ENCODE assay signal across 9 mouse cellular contexts in genomic region chr7:25009099-25009700, GRCm38 (mm10). TPM values are rescaled to one million over a fixed set of nuclear protein-coding genes. Genes with fewer than 3 reads are reported as not detected.
A peak's percentile ranks its signal among the peaks of the same experiment; 100 is the strongest.
DNase-seq lines count a peak whose midpoint lies in the region; ATAC-seq and TF ChIP-seq lines count a peak whose summit lies in the region.
"Had no signal": no experiment of that assay in that cellular context is flagged by ENCODE, and none has a peak within 500 bp of the region (broad histone marks: within the 10 kb centered on the region; RNA-seq: fewer than 3 reads in every experiment).

No protein-coding gene starts in this region.

- no peak overlapping the region for H3K27ac ChIP-seq in embryonic facial prominence, embryonic 10.5 days (replicated peaks)
- peak overlapping the region; percentile 99 for H3K27ac ChIP-seq in layer of hippocampus, adult 2 months
- H3K27ac ChIP-seq in midbrain, postnatal 0 days (ENCODE audit: low read depth, low read length), result peak overlapping the region; percentile 97

- H3K4me1 ChIP-seq in embryonic facial prominence, embryonic 10.5 days, result peaks cover 45% of the 10 kb centered on the region
- peaks cover 41% of the 10 kb centered on the region for H3K4me1 ChIP-seq in midbrain, postnatal 0 days (ENCODE audit: insufficient read depth, low read length)

- peak overlapping the region; percentile 63 for H3K9ac ChIP-seq in midbrain, postnatal 0 days (replicated peaks; ENCODE audit: low read length, poor library complexity, severe bottlenecking)

- 7% methylated on average over 20 of the region's 20 CpGs for WGBS in embryonic facial prominence, embryonic 10.5 days
- WGBS in midbrain, postnatal 0 days, result 5% methylated on average over 20 of the region's 20 CpGs

- peak overlapping the region; percentile 60; the same call in 1 of the 2 replicates for H3K4me3 ChIP-seq in embryonic facial prominence, embryonic 10.5 days
- peak overlapping the region; percentile 45 for H3K4me3 ChIP-seq in layer of hippocampus, adult 2 months
- H3K4me3 ChIP-seq in midbrain, postnatal 0 days (ENCODE audit: low read depth, low read length), result peak overlapping the region; percentile 23

- peak; percentile 90 for DNase-seq in ZHBTc4 (ENCODE audit: low read depth, low spot score)
- DNase-seq in embryonic facial prominence, embryonic 10.5 days (ENCODE audit: low spot score), result peak; percentile 27
- peak in 1 of 2 experiments; percentile 70 for DNase-seq in layer of hippocampus, adult 2 months (ENCODE audit: low spot score in 2 of 2)
- peak; percentile 82 for DNase-seq in midbrain, postnatal 0 days (ENCODE audit: low spot score)
- no peak for DNase-seq in spleen, adult 12 weeks (ENCODE audit: low spot score)
- no peak for DNase-seq in gastrocnemius, postnatal 36 days
- DNase-seq in gastrocnemius, postnatal 25 days, result no peak

- H3K27me3 ChIP-seq in embryonic facial prominence, embryonic 10.5 days (replicated peaks; ENCODE audit: low read depth, poor library complexity, severe bottlenecking), result peaks cover 92% of the 10 kb centered on the region
- H3K27me3 ChIP-seq in midbrain, postnatal 0 days (ENCODE audit: insufficient read depth, low read length), result no peaks in the 10 kb centered on the region

- H3K9me3 ChIP-seq in embryonic facial prominence, embryonic 10.5 days, result no peaks in the 10 kb centered on the region
- H3K9me3 ChIP-seq in midbrain, postnatal 0 days (ENCODE audit: low read length), result no peaks in the 10 kb centered on the region
- H3K9me3 ChIP-seq: megakaryocyte, embryonic 14.5 days had no signal

- no peak for ATAC-seq in midbrain, postnatal 0 days (ENCODE audit: low FRiP score)
- no peak for ATAC-seq in monocyte, adult 5-6 weeks (replicated peaks; ENCODE audit: insufficient number of reproducible peaks, low FRiP score, low TSS enrichment, poor library complexity, severe bottlenecking)

- peaks cover 21% of the 10 kb centered on the region for H3K36me3 ChIP-seq in embryonic facial prominence, embryonic 10.5 days (replicated peaks)
- H3K36me3 ChIP-seq in midbrain, postnatal 0 days (ENCODE audit: insufficient read depth, low read length), result peaks cover 12% of the 10 kb centered on the region; the same call in 1 of the 2 replicates

- intact Hi-C loops in gastrocnemius, postnatal 36 days (cut with DNase I), result no loop called here

- H3K4me2 ChIP-seq in midbrain, postnatal 0 days (ENCODE audit: low read depth, low read length, poor library complexity, severe bottlenecking), result peak overlapping the region; percentile 56

- TF ChIP-seq CTCF in layer of hippocampus, adult 2 months (conservative IDR thresholded peaks at IDR 0.05), result no peak
- no peak for TF ChIP-seq CTCF in midbrain, postnatal 0 days (IDR thresholded peaks at IDR 0.05)

RNA-seq across cellular contexts. Expression of gene Atp1a3, which starts 3.4 kb away (rescaled TPM):
- 4.4 and 5.4 TPM in 2 replicates for polyA plus RNA-seq in embryonic facial prominence, embryonic 10.5 days (2016; fragmentation: Nextera tagmentation; extraction: Ambion mirVana)
- total RNA-seq in layer of hippocampus, adult 2 months (2021), result 1,000 to 10,000 TPM; 2,443 to 2,563 TPM
- total RNA-seq in midbrain, postnatal 0 days (2014; rRNA removed), result 493 and 502 TPM in 2 replicates
- 727 and 786 TPM in 2 replicates for polyA plus RNA-seq in midbrain, postnatal 0 days (2015; fragmentation: Nextera tagmentation; extraction: Ambion mirVana)
- 54.0 to 91.3 TPM (median 63.7 TPM) in 3 replicates for total RNA-seq in monocyte, adult 5-6 weeks (2017)
- total RNA-seq in gastrocnemius, postnatal 36 days (2021), result under 1 TPM; 0.08 to 0.15 TPM
- total RNA-seq in gastrocnemius, postnatal 25 days (2021), result under 1 TPM in 1 of 2 experiments, not detected in 1; 0.46 TPM

RNA-seq across cellular contexts. Expression of gene Rabac1, which starts 36.6 kb away (rescaled TPM):
- 69.5 and 76.1 TPM in 2 replicates for polyA plus RNA-seq in embryonic facial prominence, embryonic 10.5 days (2016; fragmentation: Nextera tagmentation; extraction: Ambion mirVana)
- 100 to 1,000 TPM; 275 to 315 TPM for total RNA-seq in layer of hippocampus, adult 2 months (2021)
- 516 and 704 TPM in 2 replicates for total RNA-seq in midbrain, postnatal 0 days (2014; rRNA removed)
- polyA plus RNA-seq in midbrain, postnatal 0 days (2015; fragmentation: Nextera tagmentation; extraction: Ambion mirVana), result 466 and 515 TPM in 2 replicates
- 82.7 to 149 TPM (median 92.1 TPM) in 3 replicates for total RNA-seq in monocyte, adult 5-6 weeks (2017)
- 100 to 1,000 TPM; 188 to 189 TPM for total RNA-seq in gastrocnemius, postnatal 36 days (2021)
- total RNA-seq in gastrocnemius, postnatal 25 days (2021), result 100 to 1,000 TPM; 191 to 193 TPM

Comparison
In these comparisons a context has a peak if more than half of its experiments do, and no peak if none do; other contexts are left out.
1. DNase-seq: peak in ZHBTc4 (single experiment), embryonic facial prominence, embryonic 10.5 days (single experiment) and midbrain, postnatal 0 days (single experiment); none in spleen, adult 12 weeks (single experiment), gastrocnemius, postnatal 36 days (0 of 2) and gastrocnemius, postnatal 25 days (single experiment).
2. RNA of gene Atp1a3, which starts 3.4 kb away (total RNA-seq): 2,443 to 2,563 TPM in layer of hippocampus, adult 2 months, 493 to 502 TPM in midbrain, postnatal 0 days and 54.0 to 91.3 TPM in monocyte, adult 5-6 weeks; 0.46 TPM in gastrocnemius, postnatal 25 days and 0.08 to 0.15 TPM in gastrocnemius, postnatal 36 days; every median in the first group is over 10 times any median in the second.
3. Peak in every context shown above with its lines, with median percentiles within 50 percentile points of each other: H3K4me3 ChIP-seq.